Mouse (Mus musculus): ENCODE data around the gene 1700016K19Rik. TPM values are rescaled to one million over a fixed set of nuclear protein-coding genes. Genes with fewer than 3 reads are reported as not detected.

The 1700016K19Rik gene
- total and polyA plus RNA-seq, 2 experiments: 0.12 TPM; not detected in 1

DNA sequence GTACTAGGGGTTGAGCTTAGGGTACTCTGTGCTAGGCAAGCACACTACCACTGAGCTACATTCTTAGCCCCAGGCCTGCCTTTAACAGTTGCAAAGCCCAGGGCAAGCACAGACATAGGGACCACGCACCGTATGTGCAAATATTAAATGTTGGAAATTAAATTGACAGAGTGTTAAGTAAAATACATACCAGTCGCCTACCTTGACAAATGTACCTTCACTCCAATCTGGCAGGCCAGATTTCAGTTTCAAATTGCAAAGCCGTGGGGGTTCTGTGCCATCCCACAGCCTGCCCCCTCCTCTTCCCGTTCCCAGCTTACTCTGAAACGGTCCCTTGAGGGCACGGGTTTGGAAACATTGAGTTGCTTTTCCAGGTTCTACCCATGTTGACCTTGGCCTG is 13.8 kb upstream of the 1700016K19Rik start:
- no peak overlapping the region for H3K4me3 ChIP-seq (ENCODE audit: insufficient read depth, low read depth, low read length)
- no peak overlapping the region for H3K9ac ChIP-seq (ENCODE audit: low read depth, low read length)
- H3K27me3 ChIP-seq (ENCODE audit: control insufficient read depth, insufficient read depth, low read length): no peaks in the 10 kb centered on the region
- no peaks in the 10 kb centered on the region for H3K4me1 ChIP-seq (ENCODE audit: control insufficient read depth, insufficient read depth, low read length)
- no peak for DNase-seq (ENCODE audit: extremely low read depth, low read depth, low spot score)
- 77% methylated on average over 7 of the region's 7 CpGs for WGBS
- H3K27ac ChIP-seq (replicated peaks; ENCODE audit: insufficient read depth, low read depth, low read length): no peak overlapping the region
- TF ChIP-seq POLR2A (IDR thresholded peaks at IDR 0.05; ENCODE audit: extremely low read depth, insufficient read depth, low read length): no peak
- no peak for TF ChIP-seq CTCF (IDR thresholded peaks at IDR 0.05; ENCODE audit: low read depth, low read length)
- no peaks in the 10 kb centered on the region for H3K79me2 ChIP-seq (ENCODE audit: control insufficient read depth, insufficient read depth, low read length)
- H3K36me3 ChIP-seq (ENCODE audit: control insufficient read depth, insufficient read depth, low read length): no peaks in the 10 kb centered on the region

DNA sequence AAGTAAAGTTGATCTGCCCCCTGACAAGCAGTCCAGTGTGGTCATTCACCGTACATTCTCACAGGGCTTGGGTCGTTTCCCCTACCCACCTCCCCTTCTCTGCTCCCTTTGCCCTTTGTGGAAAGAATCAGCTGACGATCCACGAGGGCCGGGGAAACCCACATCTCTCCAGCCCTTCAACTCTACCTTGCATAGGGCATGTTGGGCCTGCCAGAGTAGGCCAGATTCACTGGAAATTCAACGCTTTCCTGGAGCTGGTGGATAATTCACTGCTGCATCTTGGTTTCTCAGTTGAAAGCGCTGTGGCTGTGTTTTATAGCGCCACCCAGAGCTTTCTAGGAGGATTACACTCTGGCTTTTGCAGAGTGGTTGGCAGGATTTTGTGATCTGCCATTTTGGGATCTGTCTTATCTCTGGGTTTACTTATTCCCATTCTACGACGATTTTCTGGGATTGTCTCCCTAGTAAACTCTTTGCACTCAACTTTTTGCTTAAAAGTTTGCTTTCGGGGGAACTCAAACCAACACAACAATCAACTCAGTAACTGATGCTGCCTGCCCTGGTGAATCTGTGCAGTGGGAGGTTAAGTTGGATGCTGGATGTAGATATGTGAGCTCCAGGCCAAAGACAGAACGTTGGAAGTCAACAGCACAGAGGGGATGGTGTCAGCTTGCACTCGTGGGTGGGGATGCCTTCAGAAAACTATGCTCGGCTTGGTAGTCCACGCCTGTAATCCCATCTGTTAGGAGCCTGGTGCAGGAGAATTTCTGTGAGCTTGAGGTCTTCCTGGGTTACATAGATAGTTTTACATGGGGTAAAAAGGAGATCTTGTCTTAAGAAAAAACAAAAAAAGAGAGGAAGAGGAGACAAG is 8.5 kb upstream of the 1700016K19Rik start:
- no peaks in the 10 kb centered on the region for H3K36me3 ChIP-seq (ENCODE audit: control insufficient read depth, insufficient read depth, low read length)
- H3K79me2 ChIP-seq (ENCODE audit: control insufficient read depth, insufficient read depth, low read length): no peaks in the 10 kb centered on the region
- no peaks in the 10 kb centered on the region for H3K4me1 ChIP-seq (ENCODE audit: control insufficient read depth, insufficient read depth, low read length)
- no peak overlapping the region for H3K27ac ChIP-seq (replicated peaks; ENCODE audit: insufficient read depth, low read depth, low read length)
- no peak overlapping the region for H3K4me3 ChIP-seq (ENCODE audit: insufficient read depth, low read depth, low read length)
- H3K9ac ChIP-seq (ENCODE audit: low read depth, low read length): no peak overlapping the region
- 84% methylated on average over 15 of the region's 15 CpGs for WGBS
- DNase-seq (ENCODE audit: extremely low read depth, low read depth, low spot score): no peak
- TF ChIP-seq CTCF (IDR thresholded peaks at IDR 0.05; ENCODE audit: low read depth, low read length): no peak
- TF ChIP-seq POLR2A (IDR thresholded peaks at IDR 0.05; ENCODE audit: extremely low read depth, insufficient read depth, low read length): no peak
- H3K27me3 ChIP-seq (ENCODE audit: control insufficient read depth, insufficient read depth, low read length): no peaks in the 10 kb centered on the region

DNA sequence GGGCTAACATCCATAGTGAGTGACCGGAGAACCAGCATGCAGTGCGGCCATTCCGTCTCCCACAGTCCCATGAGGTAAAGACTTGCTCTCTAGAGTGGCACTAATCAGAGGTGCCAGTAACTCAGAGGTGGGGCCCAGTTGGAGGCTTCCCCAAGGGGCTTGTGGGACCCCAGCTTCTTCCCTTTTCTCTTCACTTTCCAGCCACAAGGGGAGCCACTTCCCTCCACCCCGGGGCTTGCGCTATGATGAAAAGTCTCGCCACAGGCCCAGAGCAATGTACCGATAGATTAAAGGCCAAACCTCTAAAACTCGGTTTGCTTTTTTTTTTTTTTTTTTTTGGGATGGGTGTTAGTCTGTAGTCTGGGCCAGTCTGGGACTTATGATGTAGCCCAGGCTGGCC is 7.8 kb upstream of the 1700016K19Rik start:
- TF ChIP-seq POLR2A (IDR thresholded peaks at IDR 0.05; ENCODE audit: extremely low read depth, insufficient read depth, low read length): no peak
- 90% methylated on average over 8 of the region's 8 CpGs for WGBS
- H3K9ac ChIP-seq (ENCODE audit: low read depth, low read length): no peak overlapping the region
- no peaks in the 10 kb centered on the region for H3K4me1 ChIP-seq (ENCODE audit: control insufficient read depth, insufficient read depth, low read length)
- DNase-seq (ENCODE audit: extremely low read depth, low read depth, low spot score): no peak
- no peaks in the 10 kb centered on the region for H3K36me3 ChIP-seq (ENCODE audit: control insufficient read depth, insufficient read depth, low read length)
- no peaks in the 10 kb centered on the region for H3K79me2 ChIP-seq (ENCODE audit: control insufficient read depth, insufficient read depth, low read length)
- no peak overlapping the region for H3K27ac ChIP-seq (replicated peaks; ENCODE audit: insufficient read depth, low read depth, low read length)
- no peak overlapping the region for H3K4me3 ChIP-seq (ENCODE audit: insufficient read depth, low read depth, low read length)
- no peaks in the 10 kb centered on the region for H3K27me3 ChIP-seq (ENCODE audit: control insufficient read depth, insufficient read depth, low read length)

DNA sequence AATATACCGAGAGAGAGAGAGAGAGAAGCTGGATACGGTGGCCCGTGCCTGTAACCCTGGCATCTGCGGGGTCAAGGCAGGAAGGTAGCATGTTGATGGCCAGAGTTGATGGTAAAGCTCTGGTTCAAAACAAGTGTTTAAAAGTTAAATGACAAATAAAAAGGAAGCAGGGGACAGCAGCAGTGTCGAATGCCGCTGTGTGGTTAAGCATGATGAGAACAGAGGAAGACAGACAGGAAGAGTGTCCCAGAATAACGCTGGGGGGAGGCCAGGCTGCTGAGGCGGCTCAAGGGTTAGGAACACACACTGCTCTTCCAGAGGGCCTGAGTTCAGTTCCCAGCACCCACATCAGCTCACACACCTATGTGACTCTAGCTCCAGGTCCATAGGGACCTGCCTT is 7.2 kb upstream of the 1700016K19Rik start:
- Histone ChIP-seq H3K4me3 (ENCODE audit: insufficient read depth, low read depth, low read length) (no peak overlapping the region), H3K27me3 (ENCODE audit: control insufficient read depth, insufficient read depth, low read length) (no peaks in the 10 kb centered on the region), H3K27ac (replicated peaks; ENCODE audit: insufficient read depth, low read depth, low read length) (no peak overlapping the region), H3K36me3 (ENCODE audit: control insufficient read depth, insufficient read depth, low read length) (no peaks in the 10 kb centered on the region), H3K4me1 (ENCODE audit: control insufficient read depth, insufficient read depth, low read length) (no peaks in the 10 kb centered on the region), H3K9ac (ENCODE audit: low read depth, low read length) (no peak overlapping the region), H3K79me2 (ENCODE audit: control insufficient read depth, insufficient read depth, low read length) (no peaks in the 10 kb centered on the region)
- WGBS: 80% methylated on average over 8 of the region's 8 CpGs
- no peak for DNase-seq (ENCODE audit: extremely low read depth, low read depth, low spot score)
- TF ChIP-seq POLR2A (IDR thresholded peaks at IDR 0.05; ENCODE audit: extremely low read depth, insufficient read depth, low read length): no peak

DNA sequence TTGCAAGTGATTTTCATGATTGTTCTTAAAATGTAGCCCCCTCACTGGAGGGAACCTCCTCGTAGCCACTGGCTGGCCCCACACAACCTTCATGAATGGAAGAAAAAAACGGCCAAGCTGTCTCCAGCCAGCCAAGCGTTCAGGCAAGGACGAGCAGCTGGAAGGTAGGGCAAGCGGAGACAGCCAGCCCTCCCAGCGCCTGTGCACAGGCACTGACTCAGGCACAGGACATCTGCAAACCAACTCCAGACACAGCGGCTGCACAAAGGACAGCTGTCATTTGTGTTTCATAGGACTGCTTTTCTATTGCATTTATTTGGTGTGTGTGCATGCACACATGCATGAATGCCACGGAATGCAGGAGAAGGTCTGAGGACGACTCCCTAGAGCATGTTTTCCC is 5.4 kb upstream of the 1700016K19Rik start:
- no peaks in the 10 kb centered on the region for H3K79me2 ChIP-seq (ENCODE audit: control insufficient read depth, insufficient read depth, low read length)
- no peaks in the 10 kb centered on the region for H3K27me3 ChIP-seq (ENCODE audit: control insufficient read depth, insufficient read depth, low read length)
- no peak overlapping the region for H3K9ac ChIP-seq (ENCODE audit: low read depth, low read length)
- no peaks in the 10 kb centered on the region for H3K4me1 ChIP-seq (ENCODE audit: control insufficient read depth, insufficient read depth, low read length)
- WGBS: 68% methylated on average over 9 of the region's 9 CpGs
- no peak for DNase-seq (ENCODE audit: extremely low read depth, low read depth, low spot score)
- no peaks in the 10 kb centered on the region for H3K36me3 ChIP-seq (ENCODE audit: control insufficient read depth, insufficient read depth, low read length)
- TF ChIP-seq POLR2A (IDR thresholded peaks at IDR 0.05; ENCODE audit: extremely low read depth, insufficient read depth, low read length) (no peak), CTCF (IDR thresholded peaks at IDR 0.05; ENCODE audit: low read depth, low read length) (no peak)
- H3K27ac ChIP-seq (replicated peaks; ENCODE audit: insufficient read depth, low read depth, low read length): no peak overlapping the region
- H3K4me3 ChIP-seq (ENCODE audit: insufficient read depth, low read depth, low read length): no peak overlapping the region

DNA sequence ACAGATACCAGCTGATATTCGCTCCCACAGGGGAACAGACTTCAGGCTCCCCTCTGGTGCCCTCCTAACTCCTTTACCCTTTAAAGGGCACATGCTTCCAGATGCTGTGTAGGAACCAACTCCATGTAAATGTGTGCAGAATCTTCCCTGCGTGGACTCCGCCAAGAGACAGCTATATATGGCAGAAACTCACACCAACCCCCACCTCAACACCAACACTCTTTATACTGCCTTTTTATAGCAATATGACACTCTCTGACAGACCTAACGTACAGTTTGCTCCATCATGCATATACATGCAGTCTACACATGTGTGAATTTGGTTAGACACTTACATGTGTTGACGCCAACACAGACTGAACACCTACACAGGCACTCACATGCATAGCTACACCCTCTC is 989 bp downstream of the 1700016K19Rik start:
- Histone ChIP-seq H3K36me3 (ENCODE audit: control insufficient read depth, insufficient read depth, low read length) (no peaks in the 10 kb centered on the region), H3K27me3 (ENCODE audit: control insufficient read depth, insufficient read depth, low read length) (no peaks in the 10 kb centered on the region), H3K4me3 (ENCODE audit: insufficient read depth, low read depth, low read length) (no peak overlapping the region), H3K9ac (ENCODE audit: low read depth, low read length) (no peak overlapping the region), H3K4me1 (ENCODE audit: control insufficient read depth, insufficient read depth, low read length) (no peaks in the 10 kb centered on the region), H3K27ac (replicated peaks; ENCODE audit: insufficient read depth, low read depth, low read length) (no peak overlapping the region), H3K79me2 (ENCODE audit: control insufficient read depth, insufficient read depth, low read length) (no peaks in the 10 kb centered on the region)
- WGBS: 87% methylated on average over 5 of the region's 5 CpGs
- no peak for DNase-seq (ENCODE audit: extremely low read depth, low read depth, low spot score)
- no peak for TF ChIP-seq CTCF (IDR thresholded peaks at IDR 0.05; ENCODE audit: low read depth, low read length)
- TF ChIP-seq POLR2A (IDR thresholded peaks at IDR 0.05; ENCODE audit: extremely low read depth, insufficient read depth, low read length): no peak

Measured in liver, adult 2 months (tissue).